9 mouse cellular contexts compared by ENCODE assay signal in genomic region chr17:46644152-46644805, GRCm38 (mm10). TPM values are rescaled to one million over a fixed set of nuclear protein-coding genes. Genes with fewer than 3 reads are reported as not detected.
DNase-seq lines count a peak whose midpoint lies in the region; ATAC-seq and TF ChIP-seq lines count a peak whose summit lies in the region.
"Had no signal": no experiment of that assay in that cellular context is flagged by ENCODE, and none has a peak within 500 bp of the region (broad histone marks: within the 10 kb centered on the region; RNA-seq: fewer than 3 reads in every experiment).

No protein-coding gene starts in this region.

- peak overlapping the region; percentile 99 for H3K27ac ChIP-seq in liver, adult 2 months (replicated peaks; ENCODE audit: insufficient read depth, low read depth, low read length)
- H3K27ac ChIP-seq in forebrain, embryonic 14.5 days (ENCODE audit: low read depth, low read length), result no peak overlapping the region
- H3K27ac ChIP-seq in limb, embryonic 14.5 days (replicated peaks; ENCODE audit: low read depth, low read length), result no peak overlapping the region
- peak overlapping the region; percentile 84; the same call in 1 of the 2 replicates for H3K27ac ChIP-seq in stomach, embryonic 14.5 days (ENCODE audit: low read length)

- TF ChIP-seq POLR2A in liver, adult 2 months (IDR thresholded peaks at IDR 0.05; ENCODE audit: extremely low read depth, insufficient read depth, low read length), result no peak
- TF ChIP-seq POLR2A in limb, embryonic 14.5 days (IDR thresholded peaks at IDR 0.05; ENCODE audit: borderline replicate concordance, extremely low read depth, insufficient read depth, insufficient read length), result no peak

- H3K9me3 ChIP-seq in forebrain, embryonic 14.5 days (replicated peaks; ENCODE audit: control insufficient read depth, low read length), result no peaks in the 10 kb centered on the region
- no peaks in the 10 kb centered on the region for H3K9me3 ChIP-seq in limb, embryonic 14.5 days (ENCODE audit: control insufficient read depth, low read length)
- no peaks in the 10 kb centered on the region for H3K9me3 ChIP-seq in stomach, embryonic 14.5 days (ENCODE audit: control insufficient read depth, low read depth, low read length)

- peaks cover 5% of the 10 kb centered on the region; the same call in 1 of the 2 replicates for H3K79me2 ChIP-seq in liver, adult 2 months (ENCODE audit: control insufficient read depth, insufficient read depth, low read length)

- H3K9ac ChIP-seq in liver, adult 2 months (ENCODE audit: low read depth, low read length), result peak overlapping the region; percentile 46
- peak overlapping the region; percentile 68; the same call in 1 of the 2 replicates for H3K9ac ChIP-seq in forebrain, embryonic 14.5 days (ENCODE audit: low read length)
- H3K9ac ChIP-seq in limb, embryonic 14.5 days (ENCODE audit: low read depth, low read length, severe bottlenecking), result peak overlapping the region; percentile 69
- H3K9ac ChIP-seq in stomach, embryonic 14.5 days (replicated peaks; ENCODE audit: low read depth, low read length), result no peak overlapping the region

- WGBS in liver, adult 2 months, result 81% methylated on average over 12 of the region's 12 CpGs
- WGBS in forebrain, embryonic 14.5 days, result 91% methylated on average over 12 of the region's 12 CpGs
- WGBS in limb, embryonic 14.5 days, result 84% methylated on average over 12 of the region's 12 CpGs
- 84% methylated on average over 12 of the region's 12 CpGs for WGBS in stomach, embryonic 14.5 days

- no peak for TF ChIP-seq CTCF in liver, adult 2 months (IDR thresholded peaks at IDR 0.05; ENCODE audit: low read depth, low read length)

- H3K4me3 ChIP-seq in liver, adult 2 months (ENCODE audit: insufficient read depth, low read depth, low read length), result peak overlapping the region; percentile 95
- 0 out of 2 replicates have a peak overlapping the region, but pooled peaks have one; percentile 72 for H3K4me3 ChIP-seq in forebrain, embryonic 14.5 days (ENCODE audit: low read depth, low read length)
- peak overlapping the region; percentile 82; the same call in 1 of the 2 replicates for H3K4me3 ChIP-seq in limb, embryonic 14.5 days (replicated peaks; ENCODE audit: low read length)
- H3K4me3 ChIP-seq in stomach, embryonic 14.5 days (ENCODE audit: low read depth, low read length), result peak overlapping the region; percentile 74

- no peak for ATAC-seq in forebrain, embryonic 14.5 days
- ATAC-seq in limb, embryonic 14.5 days (ENCODE audit: low FRiP score, low read depth), result no peak
- ATAC-seq in stomach, embryonic 14.5 days (ENCODE audit: insufficient number of reproducible peaks, insufficient read depth, low FRiP score, low read depth), result no peak
- ATAC-seq: inflammation-experienced regulatory T-cells, adult 6 months had no signal

- DNase-seq in liver, adult 2 months (ENCODE audit: extremely low read depth, low read depth, low spot score), result no peak
- no peak for DNase-seq in liver
- no peak for DNase-seq in forebrain, embryonic 14.5 days (ENCODE audit: low spot score)
- no peak for DNase-seq in limb, embryonic 14.5 days (ENCODE audit: low spot score)
- DNase-seq in T-cell, adult 2 months (ENCODE audit: low spot score), result no peak
- no peak for DNase-seq in cerebellum, postnatal 14 days

- H3K27me3 ChIP-seq in liver, adult 2 months (ENCODE audit: control insufficient read depth, insufficient read depth, low read length), result no peaks in the 10 kb centered on the region
- H3K27me3 ChIP-seq in forebrain, embryonic 14.5 days (replicated peaks; ENCODE audit: control insufficient read depth, insufficient read depth, low read length), result no peaks in the 10 kb centered on the region
- no peaks in the 10 kb centered on the region for H3K27me3 ChIP-seq in limb, embryonic 14.5 days (ENCODE audit: control insufficient read depth, insufficient read depth, low read length)
- no peaks in the 10 kb centered on the region for H3K27me3 ChIP-seq in stomach, embryonic 14.5 days (ENCODE audit: control insufficient read depth, insufficient read depth, low read length)
- H3K27me3 ChIP-seq: Patski had no signal

- H3K4me2 ChIP-seq in forebrain, embryonic 14.5 days (ENCODE audit: low read length), result peak overlapping the region; percentile 79
- peak overlapping the region; percentile 90 for H3K4me2 ChIP-seq in limb, embryonic 14.5 days (replicated peaks; ENCODE audit: low read depth, low read length, severe bottlenecking)
- peak overlapping the region; percentile 94 for H3K4me2 ChIP-seq in stomach, embryonic 14.5 days (replicated peaks; ENCODE audit: low read depth, low read length)

- peaks cover 25% of the 10 kb centered on the region; the same call in 1 of the 2 replicates for H3K36me3 ChIP-seq in liver, adult 2 months (ENCODE audit: control insufficient read depth, insufficient read depth, low read length)
- peaks cover 45% of the 10 kb centered on the region for H3K36me3 ChIP-seq in forebrain, embryonic 14.5 days (ENCODE audit: control insufficient read depth, insufficient read depth, low read length)
- peaks cover 34% of the 10 kb centered on the region for H3K36me3 ChIP-seq in limb, embryonic 14.5 days (ENCODE audit: control insufficient read depth, insufficient read depth, low read length)
- H3K36me3 ChIP-seq in stomach, embryonic 14.5 days (ENCODE audit: control insufficient read depth, insufficient read depth, low read length), result peaks cover 18% of the 10 kb centered on the region

- H3K4me1 ChIP-seq in liver, adult 2 months (ENCODE audit: control insufficient read depth, insufficient read depth, low read length), result peaks cover 8% of the 10 kb centered on the region
- H3K4me1 ChIP-seq in forebrain, embryonic 14.5 days (ENCODE audit: control insufficient read depth, insufficient read depth, low read length), result peaks cover 12% of the 10 kb centered on the region
- peaks cover 8% of the 10 kb centered on the region for H3K4me1 ChIP-seq in limb, embryonic 14.5 days (ENCODE audit: control insufficient read depth, insufficient read depth, low read length)
- H3K4me1 ChIP-seq in stomach, embryonic 14.5 days (ENCODE audit: control insufficient read depth, insufficient read depth, low read length), result peaks cover 20% of the 10 kb centered on the region

RNA-seq across cellular contexts. Expression of gene Klc4, which starts 1.5 kb away (rescaled TPM):
- 48.1 and 49.0 TPM in 2 replicates for total RNA-seq in liver, adult 2 months (2014; rRNA removed)
- polyA plus RNA-seq in liver, adult 2 months (2012; rRNA removed), result 46.6 and 55.5 TPM in 2 replicates
- 34.7 and 38.8 TPM in 2 replicates for polyA plus RNA-seq in forebrain, embryonic 14.5 days (2014; fragmentation: Nextera tagmentation; extraction: Ambion mirVana)
- polyA plus RNA-seq in limb, embryonic 14.5 days (2012; rRNA removed), result 19.5 and 20.4 TPM in 2 replicates
- polyA plus RNA-seq in limb, embryonic 14.5 days (2014; fragmentation: Nextera tagmentation; extraction: Ambion mirVana), result 19.3 and 21.5 TPM in 2 replicates
- polyA plus RNA-seq in stomach, embryonic 14.5 days (2014; fragmentation: Nextera tagmentation; extraction: Ambion mirVana), result 31.0 and 32.3 TPM in 2 replicates

RNA-seq across cellular contexts. Expression of gene Mrpl2, which starts 1.8 kb away (rescaled TPM):
- 58.5 and 71.1 TPM in 2 replicates for total RNA-seq in liver, adult 2 months (2014; rRNA removed)
- polyA plus RNA-seq in liver, adult 2 months (2012; rRNA removed), result 95.1 and 97.3 TPM in 2 replicates
- 83.3 and 108 TPM in 2 replicates for polyA plus RNA-seq in forebrain, embryonic 14.5 days (2014; fragmentation: Nextera tagmentation; extraction: Ambion mirVana)
- 68.0 and 91.1 TPM in 2 replicates for polyA plus RNA-seq in limb, embryonic 14.5 days (2012; rRNA removed)
- polyA plus RNA-seq in limb, embryonic 14.5 days (2014; fragmentation: Nextera tagmentation; extraction: Ambion mirVana), result 103 and 113 TPM in 2 replicates
- 99.2 and 104 TPM in 2 replicates for polyA plus RNA-seq in stomach, embryonic 14.5 days (2014; fragmentation: Nextera tagmentation; extraction: Ambion mirVana)

RNA-seq across cellular contexts. Expression of gene Cul7, which starts 5.9 kb away (rescaled TPM):
- 5.0 and 5.4 TPM in 2 replicates for total RNA-seq in liver, adult 2 months (2014; rRNA removed)
- 5.6 and 7.1 TPM in 2 replicates for polyA plus RNA-seq in liver, adult 2 months (2012; rRNA removed)
- polyA plus RNA-seq in forebrain, embryonic 14.5 days (2014; fragmentation: Nextera tagmentation; extraction: Ambion mirVana), result 28.3 and 30.2 TPM in 2 replicates
- polyA plus RNA-seq in limb, embryonic 14.5 days (2012; rRNA removed), result 135 and 149 TPM in 2 replicates
- 52.6 and 58.2 TPM in 2 replicates for polyA plus RNA-seq in limb, embryonic 14.5 days (2014; fragmentation: Nextera tagmentation; extraction: Ambion mirVana)
- polyA plus RNA-seq in stomach, embryonic 14.5 days (2014; fragmentation: Nextera tagmentation; extraction: Ambion mirVana), result 45.9 and 47.2 TPM in 2 replicates

RNA-seq across cellular contexts. Expression of gene Ptk7, which starts 15.0 kb away (rescaled TPM):
- total RNA-seq in liver, adult 2 months (2014; rRNA removed), result 0.65 and 0.87 TPM in 2 replicates
- 0.40 and 0.66 TPM in 2 replicates for polyA plus RNA-seq in liver, adult 2 months (2012; rRNA removed)
- 15.3 and 19.0 TPM in 2 replicates for polyA plus RNA-seq in forebrain, embryonic 14.5 days (2014; fragmentation: Nextera tagmentation; extraction: Ambion mirVana)
- 89.4 and 116 TPM in 2 replicates for polyA plus RNA-seq in limb, embryonic 14.5 days (2012; rRNA removed)
- polyA plus RNA-seq in limb, embryonic 14.5 days (2014; fragmentation: Nextera tagmentation; extraction: Ambion mirVana), result 73.8 and 84.6 TPM in 2 replicates
- 37.6 and 45.2 TPM in 2 replicates for polyA plus RNA-seq in stomach, embryonic 14.5 days (2014; fragmentation: Nextera tagmentation; extraction: Ambion mirVana)
- polyA plus RNA-seq: inflammation-experienced regulatory T-cells, adult 6 months had no signal

RNA-seq across cellular contexts. Expression of gene Rrp36, which starts 29.9 kb away (rescaled TPM):
- total RNA-seq in liver, adult 2 months (2014; rRNA removed), result 20.3 TPM in 2 replicates
- 31.6 and 33.5 TPM in 2 replicates for polyA plus RNA-seq in liver, adult 2 months (2012; rRNA removed)
- 30.1 and 31.4 TPM in 2 replicates for polyA plus RNA-seq in forebrain, embryonic 14.5 days (2014; fragmentation: Nextera tagmentation; extraction: Ambion mirVana)
- 47.2 and 48.5 TPM in 2 replicates for polyA plus RNA-seq in limb, embryonic 14.5 days (2012; rRNA removed)
- polyA plus RNA-seq in limb, embryonic 14.5 days (2014; fragmentation: Nextera tagmentation; extraction: Ambion mirVana), result 36.8 and 52.4 TPM in 2 replicates
- polyA plus RNA-seq in stomach, embryonic 14.5 days (2014; fragmentation: Nextera tagmentation; extraction: Ambion mirVana), result 52.3 and 53.5 TPM in 2 replicates

Comparison
In these comparisons a context has a peak if more than half of its experiments do, and no peak if none do; other contexts are left out.
1. H3K27ac ChIP-seq: peak in liver, adult 2 months (single experiment) and stomach, embryonic 14.5 days (single experiment); none in forebrain, embryonic 14.5 days (single experiment) and limb, embryonic 14.5 days (single experiment).
2. Peak in every context shown above with its lines, with median percentiles within 50 percentile points of each other: H3K4me3 ChIP-seq and H3K4me2 ChIP-seq.